8 mouse cellular contexts compared by ENCODE assay signal in the genomic region with DNA sequence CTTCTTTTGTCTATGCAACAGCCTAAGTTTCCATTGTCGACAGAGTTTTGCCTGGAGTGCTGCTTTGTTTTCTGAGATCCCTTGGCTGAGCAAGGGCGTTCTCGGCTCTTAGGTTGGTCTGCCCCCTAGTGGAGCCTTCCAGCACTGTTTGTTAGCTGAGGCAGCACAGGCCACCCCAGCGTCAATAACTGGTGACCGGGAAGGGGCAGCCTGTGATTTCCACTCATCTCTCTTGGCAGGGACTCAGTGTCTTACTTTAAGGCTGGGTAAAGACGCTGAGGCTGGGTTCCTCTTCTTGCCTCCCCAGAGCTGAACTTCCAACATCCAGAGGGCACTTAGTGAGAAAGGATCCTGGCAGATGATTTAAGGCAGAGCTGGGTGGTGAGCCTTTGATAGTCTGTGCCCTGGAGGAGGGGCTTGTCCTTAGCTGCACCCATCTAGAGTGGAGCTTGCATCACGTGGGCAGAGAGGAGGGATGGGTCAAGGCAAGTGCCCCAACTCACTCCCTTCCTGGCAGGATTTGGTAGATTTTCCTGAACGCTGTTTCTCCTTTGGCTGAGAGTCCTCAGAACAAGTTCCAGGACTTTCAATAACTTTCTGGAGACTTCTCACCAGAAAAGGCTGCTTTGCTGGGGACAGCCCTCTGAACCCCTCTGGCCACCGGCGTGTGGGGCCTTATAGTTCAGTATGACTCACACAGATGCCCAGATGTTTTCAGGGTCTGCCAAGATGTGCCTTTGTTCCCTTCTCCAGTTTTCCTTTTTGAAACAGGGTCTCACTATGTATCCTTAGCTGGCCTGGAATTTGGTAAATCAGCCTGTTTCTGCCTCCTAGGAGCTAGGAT. TPM values are rescaled to one million over a fixed set of nuclear protein-coding genes. Genes with fewer than 3 reads are reported as not detected.
DNase-seq lines count a peak whose midpoint lies in the region; ATAC-seq lines count a peak whose summit lies in the region.

No protein-coding gene starts in this region.

- 12% methylated on average over 10 of the region's 10 CpGs for WGBS in hindbrain, embryonic 15.5 days
- 26% methylated on average over 10 of the region's 10 CpGs for WGBS in macrophage (ENCODE audit: missing documents)

- H3K4me1 ChIP-seq in hindbrain, embryonic 15.5 days (replicated peaks): peaks cover 16% of the 10 kb centered on the region

- H3K27ac ChIP-seq in hindbrain, embryonic 15.5 days (replicated peaks): no peak overlapping the region; the same call in 1 of the 2 replicates
- peak overlapping the region; percentile 28 for H3K27ac ChIP-seq in macrophage

- H3K4me3 ChIP-seq in hindbrain, embryonic 15.5 days: no peak overlapping the region
- no peak overlapping the region for H3K4me3 ChIP-seq in macrophage (ENCODE audit: inconsistent target)

- no peak overlapping the region for H3K4me2 ChIP-seq in hindbrain, embryonic 15.5 days

- H3K9me3 ChIP-seq in hindbrain, embryonic 15.5 days: no peaks in the 10 kb centered on the region

- no peaks in the 10 kb centered on the region for H3K27me3 ChIP-seq in hindbrain, embryonic 15.5 days

- ATAC-seq in hindbrain, embryonic 15.5 days (ENCODE audit: low FRiP score, low read depth): 0 out of 2 replicates have a peak, but pooled peaks have one; percentile 59

- no peak overlapping the region for H3K9ac ChIP-seq in hindbrain, embryonic 15.5 days

- peaks cover under 1% of the 10 kb centered on the region; the same call in 1 of the 2 replicates for H3K36me3 ChIP-seq in hindbrain, embryonic 15.5 days
- no peaks in the 10 kb centered on the region for H3K36me3 ChIP-seq in macrophage (ENCODE audit: inconsistent target)

- H3K79me2 ChIP-seq in macrophage (ENCODE audit: inconsistent target): peaks cover 8% of the 10 kb centered on the region

- DNase-seq in WW6 (ENCODE audit: low read depth, low spot score): peak; percentile 93
- peak; percentile 82 to 88 for DNase-seq in cerebellum, postnatal 4 days (ENCODE audit: low spot score in 2 of 2)
- peak; percentile 92 for DNase-seq in gastrocnemius, adult 18-20 months (ENCODE audit: low spot score)
- peak; percentile 66 for DNase-seq in left cerebral cortex, adult 11 months (ENCODE audit: low spot score)
- peak; percentile 80 for DNase-seq in retina, postnatal 7 days (ENCODE audit: low read depth, low spot score)
- DNase-seq in urinary bladder, adult 18-20 months (ENCODE audit: low spot score in 2 of 2): peak; percentile 79 to 83

RNA-seq across cellular contexts. Expression of a gene that starts 4.1 kb away (rescaled TPM):
- total RNA-seq in gastrocnemius, adult 18-20 months (2021): 10 to 100 TPM; 27.6 to 28.6 TPM
- polyA plus RNA-seq in hindbrain, embryonic 15.5 days (2015; fragmentation: Nextera tagmentation; extraction: Ambion mirVana): 45.2 and 48.6 TPM in 2 replicates
- total RNA-seq in macrophage (2018; cell fraction: chromatin; rRNA removed): 10 to 100 TPM; 15.6 to 84.1 (median 48.7) TPM
- total RNA-seq in macrophage (2018; cell fraction: cytosol; rRNA removed): 10 to 100 TPM; 21.2 to 37.4 (median 31.3) TPM
- 10 to 100 TPM; 12.8 to 57.1 (median 31.4) TPM for total RNA-seq in macrophage (2018; cell fraction: nucleus; rRNA removed)
- polyA plus RNA-seq in macrophage (2018): 17.1 to 33.6 TPM (median 26.6 TPM) in 3 replicates

RNA-seq across cellular contexts. Expression of a gene that starts 16.2 kb away (rescaled TPM):
- 10 to 100 TPM; 62.5 to 63.3 TPM for total RNA-seq in gastrocnemius, adult 18-20 months (2021)
- 275 and 300 TPM in 2 replicates for polyA plus RNA-seq in hindbrain, embryonic 15.5 days (2015; fragmentation: Nextera tagmentation; extraction: Ambion mirVana)
- total RNA-seq in macrophage (2018; cell fraction: chromatin; rRNA removed): 10 to 100 TPM; 22.2 to 70.2 (median 44.4) TPM
- 10 to 100 TPM; 31.5 to 47.0 (median 40.8) TPM for total RNA-seq in macrophage (2018; cell fraction: cytosol; rRNA removed)
- total RNA-seq in macrophage (2018; cell fraction: nucleus; rRNA removed): 10 to 100 TPM; 21.3 to 85.8 (median 33.8) TPM
- 31.8 to 85.4 TPM (median 49.9 TPM) in 3 replicates for polyA plus RNA-seq in macrophage (2018)

RNA-seq across cellular contexts. Expression of a gene that starts 16.3 kb away (rescaled TPM):
- 10 to 100 TPM; 12.6 to 13.0 TPM for total RNA-seq in gastrocnemius, adult 18-20 months (2021)
- polyA plus RNA-seq in hindbrain, embryonic 15.5 days (2015; fragmentation: Nextera tagmentation; extraction: Ambion mirVana): 119 and 141 TPM in 2 replicates
- total RNA-seq in macrophage (2018; cell fraction: chromatin; rRNA removed): 10 to 100 TPM in 8 of 26 experiments, 1 to 10 TPM in 18; 2.1 to 20.3 (median 7.0) TPM
- 10 to 100 TPM in 23 of 26 experiments, 1 to 10 TPM in 3; 8.8 to 18.0 (median 11.9) TPM for total RNA-seq in macrophage (2018; cell fraction: cytosol; rRNA removed)
- 10 to 100 TPM in 14 of 26 experiments, 1 to 10 TPM in 12; 4.2 to 24.9 (median 11.3) TPM for total RNA-seq in macrophage (2018; cell fraction: nucleus; rRNA removed)
- 12.9 to 16.2 TPM (median 15.6 TPM) in 3 replicates for polyA plus RNA-seq in macrophage (2018)

RNA-seq across cellular contexts. Expression of a gene that starts 24.1 kb away (rescaled TPM):
- 10 to 100 TPM; 11.4 to 17.1 TPM for total RNA-seq in gastrocnemius, adult 18-20 months (2021)
- 90.0 and 94.7 TPM in 2 replicates for polyA plus RNA-seq in hindbrain, embryonic 15.5 days (2015; fragmentation: Nextera tagmentation; extraction: Ambion mirVana)
- total RNA-seq in macrophage (2018; cell fraction: chromatin; rRNA removed): 10 to 100 TPM; 11.8 to 59.6 (median 33.3) TPM
- 10 to 100 TPM in 24 of 26 experiments, 1 to 10 TPM in 2; 8.4 to 36.1 (median 21.4) TPM for total RNA-seq in macrophage (2018; cell fraction: cytosol; rRNA removed)
- 100 to 1,000 TPM in 1 of 26 experiments, 10 to 100 TPM in 24, 1 to 10 TPM in 1; 8.1 to 116 (median 20.2) TPM for total RNA-seq in macrophage (2018; cell fraction: nucleus; rRNA removed)
- 20.8 to 45.3 TPM (median 23.6 TPM) in 3 replicates for polyA plus RNA-seq in macrophage (2018)

RNA-seq across cellular contexts. Expression of a gene that starts 37.7 kb away (rescaled TPM):
- total RNA-seq in gastrocnemius, adult 18-20 months (2021): 10 to 100 TPM; 20.4 to 22.2 TPM
- polyA plus RNA-seq in hindbrain, embryonic 15.5 days (2015; fragmentation: Nextera tagmentation; extraction: Ambion mirVana): 2.1 and 2.9 TPM in 2 replicates
- total RNA-seq in macrophage (2018; cell fraction: chromatin; rRNA removed): 1 to 10 TPM in 22 of 26 experiments, under 1 TPM in 3, not detected in 1; 0.63 to 5.3 (median 2.2) TPM
- 10 to 100 TPM in 2 of 26 experiments, 1 to 10 TPM in 24; 2.5 to 11.0 (median 5.0) TPM for total RNA-seq in macrophage (2018; cell fraction: cytosol; rRNA removed)
- 1 to 10 TPM in 20 of 26 experiments, under 1 TPM in 4, not detected in 2; 0.52 to 4.2 (median 1.6) TPM for total RNA-seq in macrophage (2018; cell fraction: nucleus; rRNA removed)
- polyA plus RNA-seq in macrophage (2018): 3.8 to 12.6 TPM (median 5.1 TPM) in 3 replicates
